Mouse (Mus musculus): ENCODE measurements around the gene Igf1r. TPM values are rescaled to one million over a fixed set of nuclear protein-coding genes. Genes with fewer than 3 reads are reported as not detected.

The Igf1r gene
- total RNA-seq, 2 experiments from 2014 or later: 10.1 to 15.5 TPM

DNA sequence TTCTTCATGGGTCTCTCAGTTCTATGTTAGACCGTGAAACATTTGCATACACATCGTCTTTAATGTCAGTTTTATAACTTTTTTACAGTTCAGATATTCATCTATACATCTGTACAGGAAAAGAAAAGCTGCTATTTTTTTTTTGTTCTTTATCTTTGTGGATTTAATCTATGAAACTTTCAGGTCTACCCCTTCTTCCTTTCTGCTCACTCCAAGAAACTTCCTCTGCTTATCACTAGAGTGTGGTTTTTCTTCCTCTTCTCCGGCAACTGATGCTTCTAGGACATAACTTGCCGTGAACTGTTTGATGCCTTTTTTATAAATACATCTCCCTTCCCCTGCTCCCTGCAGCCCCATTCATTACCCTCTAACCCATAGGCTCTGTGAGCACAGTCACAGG is 275.0 kb downstream of the Igf1r start:
- no peak for DNase-seq

DNA sequence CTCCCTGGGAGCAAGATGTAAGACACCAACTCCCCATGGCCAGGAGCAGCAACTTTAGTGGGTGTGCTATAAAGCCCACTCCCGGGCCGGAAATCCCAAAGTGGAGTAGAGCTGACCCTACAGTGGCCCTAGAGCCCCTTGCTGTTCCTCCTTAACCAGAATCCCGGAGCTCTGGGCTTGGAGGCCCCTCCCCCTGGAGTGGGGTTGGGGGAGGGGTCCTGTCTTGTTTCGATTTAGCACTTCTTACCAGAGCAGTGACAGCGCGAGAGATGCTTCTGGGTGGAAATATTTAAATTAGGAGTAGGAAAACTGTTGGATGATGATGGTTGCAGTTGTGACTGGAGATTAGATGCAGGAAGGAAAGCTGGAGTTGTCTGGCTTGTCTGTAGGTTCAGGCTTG is 275.9 kb downstream of the Igf1r start:
- DNase-seq: no peak

DNA sequence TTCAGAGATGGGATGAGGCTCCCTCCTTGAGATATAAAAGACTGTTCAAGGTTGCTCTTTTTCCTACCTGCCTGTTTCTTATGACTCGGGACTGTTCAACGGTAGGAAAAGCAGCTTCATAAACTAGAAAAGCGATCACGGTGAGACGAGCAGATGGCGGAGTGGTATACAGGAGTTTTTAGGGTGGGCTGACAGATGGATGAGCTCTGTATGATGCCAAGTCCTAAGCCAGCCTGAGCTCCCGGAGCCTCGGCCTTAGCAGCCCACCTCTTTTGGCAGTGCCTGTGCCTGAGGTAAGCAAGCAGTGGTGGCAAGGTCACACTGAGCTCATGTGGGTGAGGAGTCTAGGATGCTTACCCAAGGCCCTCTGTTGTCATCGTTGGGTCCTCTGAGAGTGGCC is 278.2 kb downstream of the Igf1r start:
- DNase-seq: no peak

DNA sequence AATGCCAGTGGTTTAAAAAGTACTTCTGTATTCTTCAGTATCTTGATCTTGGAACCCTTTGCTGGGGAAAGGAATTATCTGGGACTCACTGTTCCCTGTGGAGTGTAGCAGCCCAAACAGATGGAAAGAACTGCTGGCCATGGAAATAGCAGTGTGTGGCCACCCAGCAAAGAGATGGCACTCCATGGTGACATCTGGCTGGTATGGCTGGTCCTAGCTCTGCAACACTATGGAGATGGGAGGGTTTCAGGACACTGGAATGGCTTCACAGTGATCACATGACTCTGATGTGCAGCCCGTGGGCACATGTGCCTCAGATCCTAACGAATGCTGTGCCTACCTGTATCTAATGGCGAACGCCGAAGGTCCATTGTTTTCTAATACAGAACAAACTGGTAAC is 279.9 kb downstream of the Igf1r start:
- DNase-seq: no peak

DNA sequence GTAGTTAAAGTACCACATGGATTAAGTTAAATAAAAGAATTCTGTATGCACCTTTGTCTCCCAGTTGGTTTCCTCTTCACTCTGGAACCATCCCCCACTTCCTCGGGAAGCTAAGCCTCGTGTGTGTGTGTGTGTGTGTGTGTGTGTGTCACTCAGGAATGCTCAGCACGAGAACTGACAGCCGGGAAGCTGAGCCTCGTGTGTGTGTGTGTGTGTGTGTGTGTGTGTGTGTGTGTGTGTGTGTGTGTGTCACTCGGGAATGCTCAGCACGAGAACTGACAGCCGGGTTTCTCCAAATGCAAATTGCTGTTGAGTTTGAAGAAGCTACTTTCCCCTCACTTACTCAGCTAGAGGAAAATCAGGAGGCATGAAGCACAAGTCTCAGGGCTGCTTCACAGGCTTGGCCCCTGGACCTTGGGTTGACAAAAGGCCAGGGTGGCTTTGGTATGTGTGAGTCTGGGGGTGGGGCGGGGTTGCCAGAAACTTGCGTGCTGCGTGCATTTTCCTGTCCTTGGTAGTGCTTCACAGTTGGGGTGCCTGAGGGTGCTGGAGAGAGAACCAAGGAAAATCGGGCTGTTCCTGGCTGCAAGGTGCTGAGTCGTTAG is 281.1 kb downstream of the Igf1r start:
- peak; percentile 55 to 56 for DNase-seq

GRCm38 (mm10) chr7:68236817-68237216 is 284.2 kb downstream of the Igf1r start:
- DNase-seq: no peak

DNA sequence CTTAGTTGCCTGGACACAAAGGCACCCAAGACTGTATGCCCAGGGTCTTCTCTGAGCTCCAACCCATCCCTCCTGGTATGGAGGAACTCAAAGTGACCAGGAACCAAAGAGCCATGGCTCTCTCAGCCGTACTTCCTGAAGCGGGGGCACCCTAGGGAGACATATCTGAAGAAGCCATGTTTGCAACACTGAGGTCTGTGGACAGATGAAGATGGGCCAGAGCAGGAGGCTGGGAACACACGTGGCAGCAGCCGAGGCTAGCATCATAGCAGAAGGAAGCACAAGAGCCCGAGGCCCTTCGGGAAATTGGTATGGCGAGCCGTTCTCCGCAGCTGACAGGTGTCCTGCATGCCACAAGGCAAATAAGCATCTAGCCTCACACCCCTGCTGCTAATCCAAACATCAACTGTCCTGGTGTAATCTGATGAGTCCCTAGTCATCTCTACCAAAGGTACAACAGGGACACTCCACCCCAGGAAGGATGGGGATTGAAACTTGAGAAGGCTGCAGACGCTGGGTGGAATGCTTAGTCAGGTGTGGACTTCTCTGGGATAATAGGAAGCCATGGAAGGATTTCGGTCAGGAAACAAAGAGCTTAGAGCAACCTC is 286.7 kb downstream of the Igf1r start:
- DNase-seq: no peak

DNA sequence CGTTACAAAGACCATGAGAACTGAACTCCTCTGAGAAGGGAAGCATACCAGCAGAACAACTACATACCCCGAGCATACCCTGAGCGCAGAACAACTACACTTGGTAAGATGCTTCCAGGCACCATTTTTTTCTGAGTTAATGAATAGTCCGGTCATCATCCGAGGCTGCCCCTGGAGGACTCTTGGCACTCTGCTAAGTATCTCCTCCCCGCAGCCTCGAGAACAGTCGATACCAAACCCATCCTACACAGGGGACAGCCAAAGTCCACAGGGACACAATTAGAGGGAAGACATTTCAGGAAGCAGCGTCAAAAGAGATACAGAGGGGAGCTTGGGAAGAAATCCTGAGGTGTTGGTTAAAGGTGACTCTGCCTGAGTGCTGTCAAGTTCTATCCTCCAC is 288.6 kb downstream of the Igf1r start:
- DNase-seq: no peak

DNA sequence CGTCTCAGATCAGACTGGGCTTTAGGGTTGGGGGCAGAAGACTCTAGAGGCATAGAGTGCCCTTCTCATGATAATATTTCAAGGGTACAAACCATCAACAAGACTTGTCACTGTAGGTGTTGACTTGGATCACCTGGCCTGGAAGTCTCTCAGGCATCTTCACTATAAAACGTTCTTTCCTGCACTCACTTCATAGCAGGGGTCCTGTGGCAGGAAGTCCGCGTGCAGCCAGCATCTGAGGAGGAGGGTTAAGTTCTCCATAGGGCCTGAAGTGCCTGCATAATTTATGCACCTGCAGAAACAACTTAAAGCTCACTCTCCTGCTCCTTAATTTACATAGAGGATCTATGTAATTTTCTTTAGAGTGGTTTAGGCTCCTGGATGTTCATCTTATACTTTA is 293.1 kb downstream of the Igf1r start:
- no peak for DNase-seq

- no peak for DNase-seq
These were observed 293.6 kb downstream of the Igf1r start for GRCm38 (mm10) chr7:68246249-68246648.

- DNase-seq: no peak
These were observed 297.8 kb downstream of the Igf1r start for GRCm38 (mm10) chr7:68250411-68250810.

DNA sequence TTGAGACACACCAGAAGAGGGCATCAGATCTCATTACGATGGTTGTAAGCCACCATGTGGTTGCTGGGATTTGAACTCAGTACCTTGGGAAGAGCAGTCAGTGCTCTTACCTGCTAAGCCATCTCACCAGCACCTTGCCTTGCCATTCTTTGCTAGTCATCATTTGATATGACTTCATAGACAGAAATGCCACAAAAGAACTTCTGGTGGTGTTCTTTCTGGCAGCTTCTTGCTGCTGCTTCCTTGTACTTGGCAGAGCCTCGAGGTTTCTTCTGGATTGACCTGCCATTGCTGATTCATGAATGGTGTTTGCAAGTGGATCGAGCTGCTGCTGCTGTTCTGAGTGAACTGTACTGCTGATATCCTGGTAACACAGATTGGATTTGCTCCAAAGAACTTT is 298.3 kb downstream of the Igf1r start:
- no peak for DNase-seq

GRCm38 (mm10) chr7:68257767-68258166 is 305.1 kb downstream of the Igf1r start:
- no peak for DNase-seq

GRCm38 (mm10) chr7:68258326-68259150 is 305.9 kb downstream of the Igf1r start:
- no peak for DNase-seq

- no peak for DNase-seq
These were observed 307.0 kb downstream of the Igf1r start for GRCm38 (mm10) chr7:68259523-68260081.

GRCm38 (mm10) chr7:68262612-68263200 is 310.1 kb downstream of the Igf1r start:
- DNase-seq: no peak

GRCm38 (mm10) chr7:68263346-68264027 is 310.9 kb downstream of the Igf1r start:
- DNase-seq: no peak

GRCm38 (mm10) chr7:68264028-68264453 is 311.4 kb downstream of the Igf1r start, which contains the start of gene Pgpep1l:
Pgpep1l (minus strand) TSS chr7:68264233.
- DNase-seq: peak; percentile 67 to 71

DNA sequence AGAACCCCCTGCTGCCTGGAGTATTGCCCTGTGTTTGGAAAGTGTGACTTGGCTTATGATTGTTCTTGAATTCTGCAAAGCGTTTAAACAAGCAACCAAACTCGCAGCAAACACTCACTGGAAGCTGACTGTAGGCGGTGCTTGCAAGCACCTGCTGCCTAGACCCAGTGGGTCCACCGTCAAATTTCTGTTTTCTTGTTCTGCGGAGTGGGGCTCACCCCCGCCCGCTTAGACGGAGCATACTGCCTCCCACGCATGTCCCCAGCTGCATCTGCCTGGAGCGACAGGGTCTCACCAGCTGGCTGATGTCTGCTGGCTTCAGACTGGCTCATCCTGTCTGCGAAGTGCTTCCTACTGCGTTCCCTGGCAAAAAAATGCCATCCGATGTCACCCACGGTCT is 311.9 kb downstream of the Igf1r start:
- peak; percentile 38 to 51 for DNase-seq

GRCm38 (mm10) chr7:68265391-68265790 is 312.8 kb downstream of the Igf1r start:
- DNase-seq: no peak

DNA sequence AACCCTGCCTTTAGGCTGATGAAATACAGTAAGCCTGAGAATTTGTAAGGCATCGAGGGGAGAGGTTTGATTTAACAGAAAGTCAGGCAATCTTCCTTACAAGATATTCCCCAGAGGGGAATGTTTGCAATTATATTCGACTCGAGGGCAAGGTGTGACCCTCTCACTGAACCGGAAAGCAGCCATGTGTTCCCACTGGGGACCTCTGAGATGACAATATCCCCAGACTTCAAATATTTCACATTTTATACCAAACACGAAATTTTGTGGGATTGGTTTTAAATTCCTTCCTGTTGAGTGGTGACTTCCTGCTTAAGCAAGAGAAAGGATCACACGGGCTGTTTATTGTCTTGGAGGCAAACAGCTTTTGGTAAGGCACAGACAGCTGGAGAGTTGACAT is 314.1 kb downstream of the Igf1r start:
- peak; percentile 22 to 33 for DNase-seq

DNA sequence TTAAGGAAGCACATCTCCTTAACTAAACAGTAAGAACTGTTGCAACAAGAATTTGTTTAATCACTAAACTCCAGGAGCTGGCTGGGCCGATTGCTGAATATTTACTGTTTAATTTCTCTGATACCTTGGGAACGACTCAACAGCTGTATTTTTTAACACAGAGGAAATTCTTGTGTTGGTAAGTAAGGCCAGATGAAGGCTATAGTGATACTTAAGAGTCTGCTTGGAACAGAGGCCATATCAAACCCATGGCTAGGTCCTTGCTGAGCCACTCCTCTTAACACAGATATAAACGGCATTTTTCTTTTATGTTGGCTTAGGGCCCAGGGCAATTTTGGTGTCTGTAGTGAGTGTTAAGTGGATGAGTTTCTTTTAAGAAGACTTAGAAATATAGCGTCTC is 317.9 kb downstream of the Igf1r start:
- DNase-seq: no peak
